Mouse (Mus musculus) embryonic fibroblast, embryonic 13.5 days (primary cell): ENCODE measurements around the gene Dpep1.

ENCODE experiments used
- CTCF ChIP-seq: IDR thresholded peaks from 2 replicates; pipeline ENCODE4 v1.5.1; 2011; ENCODE audit warnings: mild to moderate bottlenecking, control low read depth, low read length, moderate library complexity, borderline replicate concordance; ENCODE audit not compliant: insufficient read depth
- POLR2A ChIP-seq: IDR thresholded peaks from 2 replicates; pipeline ENCODE4 v1.6.1; 2011; ENCODE audit warnings: low read depth, mild to moderate bottlenecking, control low read depth, low read length, moderate library complexity

DNA sequence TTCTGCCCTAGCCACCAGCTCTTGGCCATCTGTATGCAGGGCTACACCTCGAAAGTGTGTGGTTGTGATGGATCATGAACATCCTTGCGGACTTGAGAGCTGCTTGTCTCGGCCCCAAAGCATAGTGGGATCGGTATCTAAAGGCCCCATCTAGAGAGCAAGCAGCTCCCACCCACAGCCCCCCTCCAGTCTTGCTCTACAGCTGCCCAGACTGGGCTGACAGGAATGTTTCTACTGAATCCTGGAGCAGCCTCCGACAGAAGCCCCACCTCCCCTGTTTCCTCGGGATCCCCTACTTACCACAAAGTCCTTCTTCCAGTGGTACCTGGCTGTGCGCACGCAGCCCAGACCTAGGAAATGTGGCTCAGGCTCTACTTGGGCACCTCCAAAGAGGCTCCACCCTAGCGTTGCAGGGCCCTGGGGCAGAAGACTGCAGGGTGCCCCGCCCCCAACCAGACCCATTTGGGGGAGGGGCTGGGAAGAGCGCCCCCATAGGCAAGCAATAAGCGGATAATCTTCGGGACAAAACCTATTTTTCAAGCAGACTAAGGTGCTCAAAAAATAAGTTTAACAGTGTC lies 28.1 kb upstream of the Dpep1 start, which contains the start of gene Sult5a1:
- TF ChIP-seq POLR2A, result no peak
- no peak for TF ChIP-seq CTCF
